Mouse (Mus musculus) liver, postnatal 0 days (tissue): ENCODE results near the gene 4930505A04Rik. TPM values are rescaled to one million over a fixed set of nuclear protein-coding genes. Genes with fewer than 3 reads are reported as not detected.

Source experiments
- ATAC-seq: fragments of 200-750 bp; cut with Nextera tagmentation; 2 replicates; pipeline ENCODE4 v1.8.0; 2017; ENCODE audit warnings: mild to moderate bottlenecking, moderate library complexity
- DNase-seq: peaks from one replicate; pipeline ENCODE4 v3.0.0-alpha.2; 2016
- H3K27ac ChIP-seq: fragments of 300-500 bp; sonication (generic); 2 replicates; pipeline ENCODE4 v1.5.1; 2014; ENCODE audit warnings: antibody characterized with exemption, moderate library complexity, mild to moderate bottlenecking, low read depth
- H3K27me3 ChIP-seq: fragments of 300-500 bp; sonication (generic); 2 replicates; pipeline ENCODE4 v1.6.1; 2014; ENCODE audit warnings: low read length, control low read depth, mixed read lengths; ENCODE audit not compliant: insufficient read depth
- H3K36me3 ChIP-seq: fragments of 300-500 bp; sonication (generic); replicated peaks from 2 replicates; pipeline ENCODE4 v1.6.1; 2014; ENCODE audit warnings: mild to moderate bottlenecking, control low read depth, low read length, moderate library complexity, mixed read lengths; ENCODE audit not compliant: insufficient read depth
- H3K4me1 ChIP-seq: fragments of 300-500 bp; sonication (generic); 2 replicates; pipeline ENCODE4 v1.6.1; 2014; ENCODE audit warnings: antibody characterized with exemption, mild to moderate bottlenecking, control low read depth; ENCODE audit not compliant: insufficient read depth
- H3K4me2 ChIP-seq: fragments of 300-500 bp; sonication (generic); 2 replicates; pipeline ENCODE4 v1.6.1; 2014; ENCODE audit warnings: low read depth, mild to moderate bottlenecking, low read length, moderate library complexity, mixed read lengths
- H3K4me3 ChIP-seq: fragments of 300-500 bp; sonication (generic); 2 replicates; pipeline ENCODE4 v1.5.1; 2014; ENCODE audit warnings: low read depth, low read length
- H3K9ac ChIP-seq: fragments of 300-500 bp; sonication (generic); replicated peaks from 2 replicates; pipeline ENCODE4 v1.6.1; 2014; ENCODE audit warnings: mild to moderate bottlenecking, moderate library complexity
- H3K9me3 ChIP-seq: fragments of 300-500 bp; sonication (generic); 2 replicates; pipeline ENCODE4 v1.6.1; 2016; ENCODE audit warnings: mild to moderate bottlenecking, control low read depth, low read length, mixed read lengths
- CTCF ChIP-seq: sonication (generic); IDR thresholded peaks from 2 replicates; pipeline ENCODE4 v1.5.1; 2016; ENCODE audit warnings: antibody characterized with exemption, low read depth
- EP300 ChIP-seq: IDR thresholded peaks from 2 replicates; pipeline ENCODE4 v1.6.1; 2016; ENCODE audit warnings: antibody characterized with exemption, low read depth, mild to moderate bottlenecking
- WGBS: fragments of 180-500 bp; shearing (Covaris S2); extraction: QIAGEN DNeasy Blood & Tissue Kit; methylation state at CpG from one replicate; pipeline ENCODE4 v1.1.7; 2014; ENCODE audit not compliant: insufficient replicate concordance; 5-methylcytosine and 5-hydroxymethylcytosine counted together
- polyA plus RNA-seq: library from polyadenylated mRNA; unstranded; fragments of >200 nt; fragmentation: Nextera tagmentation; extraction: Ambion mirVana; gene quantifications from 2 replicates; pipeline ENCODE4 v1.2.1, GENCODE M21; 2015

Gene 4930505A04Rik
- not detected in 2 replicates for polyA plus RNA-seq

DNA sequence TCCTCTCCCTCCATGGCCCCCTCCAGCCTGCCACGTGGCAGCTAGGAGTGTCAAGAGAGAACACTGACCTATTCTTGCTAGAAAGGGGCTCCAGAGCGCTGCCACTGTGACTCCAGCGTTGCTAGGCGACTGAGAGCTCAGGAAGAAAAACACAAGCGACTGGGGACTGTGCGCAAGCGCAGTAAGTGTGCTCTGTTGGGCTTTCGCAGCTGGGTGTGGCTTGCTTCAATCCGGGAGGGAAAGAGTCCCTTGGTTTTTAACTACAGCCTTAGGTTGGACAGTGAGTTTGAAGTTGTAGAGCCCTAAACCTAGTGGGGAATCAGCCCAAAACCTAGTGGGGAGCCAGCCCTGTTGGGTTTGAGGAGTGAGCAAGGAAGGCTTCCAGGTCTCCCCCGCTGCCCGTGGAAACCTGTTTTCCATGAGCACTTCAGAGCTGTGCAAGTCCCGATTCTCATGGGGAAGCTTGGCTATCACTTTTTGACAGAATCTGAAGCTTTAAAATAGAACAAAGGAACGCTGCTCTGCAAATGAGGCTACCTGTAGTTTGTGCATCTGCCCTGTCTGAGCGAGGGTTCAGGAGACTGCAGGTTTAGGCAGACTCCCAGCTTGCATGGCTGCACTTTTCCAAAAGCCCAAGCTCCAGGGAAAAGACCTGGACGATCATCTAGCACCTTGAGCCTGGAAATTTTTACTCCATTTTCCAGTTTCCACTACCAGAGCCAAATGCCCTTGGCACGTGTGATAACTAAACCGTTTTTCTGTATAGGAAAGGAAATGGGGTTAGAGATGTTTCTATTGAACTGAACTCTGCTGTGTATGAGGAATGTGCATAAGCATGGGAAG lies at the start of gene 4930505A04Rik:
Gene 4930505A04Rik, minus strand, starts transcription at position 77 of the 843 bp plus-strand sequence.
- 9% methylated on average over 17 of the region's 17 CpGs for WGBS
- H3K9me3 ChIP-seq: no peaks in the 10 kb centered on the region
- DNase-seq (peak; percentile 65), ATAC-seq (peak; percentile 67)
- H3K27me3 ChIP-seq: no peaks in the 10 kb centered on the region
- H3K4me2 ChIP-seq: peak within 1 kb of the TSS; percentile 78
- TF ChIP-seq EP300: no peak
- H3K4me1 ChIP-seq: no peaks in the 10 kb centered on the region
- no peaks in the 10 kb centered on the region for H3K36me3 ChIP-seq
- H3K4me3 ChIP-seq: peak within 1 kb of the TSS; percentile 45
- peak within 1 kb of the TSS; percentile 51; the same call in 1 of the 2 replicates for H3K9ac ChIP-seq
- H3K27ac ChIP-seq: peak within 1 kb of the TSS; percentile 4; the same call in 1 of the 2 replicates

- H3K9ac ChIP-seq: no peak overlapping the region
- WGBS: 74% methylated on average over 2 of the region's 2 CpGs
- H3K27me3 ChIP-seq: no peaks in the 10 kb centered on the region
- TF ChIP-seq EP300: no peak
- no peak for TF ChIP-seq CTCF
- no peaks in the 10 kb centered on the region for H3K9me3 ChIP-seq
- no peak overlapping the region for H3K4me2 ChIP-seq
- no peak overlapping the region for H3K27ac ChIP-seq
- H3K36me3 ChIP-seq: no peaks in the 10 kb centered on the region
- no peaks in the 10 kb centered on the region for H3K4me1 ChIP-seq
- ATAC-seq: no peak
- no peak overlapping the region for H3K4me3 ChIP-seq
- DNase-seq: no peak
Observed at GRCm38 (mm10) chr11:30517133-30517532, 45.5 kb upstream of the 4930505A04Rik start.

DNA sequence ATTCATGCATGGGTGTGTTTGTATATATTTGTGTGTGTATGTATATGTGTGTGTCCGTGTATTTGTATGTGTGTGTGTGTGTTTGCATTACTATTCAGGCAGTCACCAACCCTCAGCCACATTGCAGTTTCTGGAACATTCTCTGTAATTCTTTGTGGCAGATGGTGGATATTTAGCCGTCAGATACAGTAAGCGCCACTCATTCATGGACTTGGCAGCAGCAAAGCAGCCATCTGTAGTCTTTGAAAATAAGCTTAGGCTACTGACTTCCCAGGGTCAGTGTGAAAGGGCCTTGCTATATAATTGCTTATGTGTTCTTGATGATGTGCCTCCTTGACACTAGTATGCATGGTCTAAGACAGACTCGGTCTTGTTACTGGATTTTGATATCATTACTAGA lies 36.6 kb upstream of the 4930505A04Rik start:
- DNase-seq (no peak), ATAC-seq (no peak)
- Histone ChIP-seq H3K9me3 (no peaks in the 10 kb centered on the region), H3K4me3 (no peak overlapping the region), H3K4me1 (no peaks in the 10 kb centered on the region), H3K27ac (no peak overlapping the region), H3K9ac (no peak overlapping the region), H3K36me3 (no peaks in the 10 kb centered on the region), H3K27me3 (no peaks in the 10 kb centered on the region), H3K4me2 (no peak overlapping the region)
- TF ChIP-seq EP300: no peak
- WGBS: 81% methylated on average over 4 of the region's 4 CpGs

GRCm38 (mm10) chr11:30498738-30499355 lies 27.2 kb upstream of the 4930505A04Rik start:
- H3K9me3 ChIP-seq: peaks cover 1% of the 10 kb centered on the region; the same call in 1 of the 2 replicates
- no peak for DNase-seq
- no peak overlapping the region for H3K9ac ChIP-seq
- no peaks in the 10 kb centered on the region for H3K36me3 ChIP-seq
- no peak overlapping the region for H3K4me2 ChIP-seq
- TF ChIP-seq CTCF: no peak
- TF ChIP-seq EP300: no peak
- WGBS: 58% methylated on average over 3 of the region's 3 CpGs
- H3K27me3 ChIP-seq: no peaks in the 10 kb centered on the region
- no peak overlapping the region for H3K4me3 ChIP-seq
- H3K4me1 ChIP-seq: no peaks in the 10 kb centered on the region
- ATAC-seq: no peak
- no peak overlapping the region for H3K27ac ChIP-seq

DNA sequence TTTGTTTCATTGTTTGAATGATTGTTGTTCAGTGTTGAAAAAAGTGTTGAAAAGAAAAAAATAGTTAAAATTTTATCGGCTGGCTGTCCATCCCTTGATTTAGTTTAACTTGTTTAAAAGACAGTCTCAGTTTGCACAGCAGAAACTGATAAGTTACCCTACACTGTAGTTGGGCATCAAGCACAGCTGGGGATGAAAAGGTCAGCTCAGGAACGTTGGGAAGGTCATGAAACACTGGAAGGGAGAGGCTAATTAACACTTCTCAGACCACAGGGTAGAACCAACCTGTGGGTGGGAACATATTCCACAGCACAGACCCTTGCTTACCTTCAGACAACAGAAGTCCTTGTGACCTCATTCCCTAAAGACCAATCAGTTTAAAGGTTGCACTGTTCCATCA lies 25.5 kb upstream of the 4930505A04Rik start:
- no peak for TF ChIP-seq CTCF
- no peak for TF ChIP-seq EP300
- DNase-seq (no peak), ATAC-seq (no peak)
- H3K4me2 ChIP-seq: no peak overlapping the region
- H3K9me3 ChIP-seq: peaks cover 4% of the 10 kb centered on the region; the same call in 1 of the 2 replicates
- no peak overlapping the region for H3K27ac ChIP-seq
- no peak overlapping the region for H3K4me3 ChIP-seq
- H3K36me3 ChIP-seq: no peaks in the 10 kb centered on the region
- H3K9ac ChIP-seq: no peak overlapping the region
- WGBS: 51% methylated on average over 2 of the region's 2 CpGs
- no peaks in the 10 kb centered on the region for H3K4me1 ChIP-seq
- H3K27me3 ChIP-seq: no peaks in the 10 kb centered on the region

- Histone ChIP-seq H3K4me1 (no peaks in the 10 kb centered on the region), H3K9me3 (peaks cover 4% of the 10 kb centered on the region; the same call in 1 of the 2 replicates), H3K9ac (no peak overlapping the region), H3K4me3 (no peak overlapping the region), H3K36me3 (no peaks in the 10 kb centered on the region), H3K27ac (no peak overlapping the region), H3K27me3 (no peaks in the 10 kb centered on the region), H3K4me2 (no peak overlapping the region)
- DNase-seq (no peak), ATAC-seq (no peak)
- no peak for TF ChIP-seq CTCF
- TF ChIP-seq EP300: no peak
Observed at GRCm38 (mm10) chr11:30491515-30492260, 20.1 kb upstream of the 4930505A04Rik start.
